Comparison of ENCODE assay signal across 30 mouse cellular contexts in the genomic region with DNA sequence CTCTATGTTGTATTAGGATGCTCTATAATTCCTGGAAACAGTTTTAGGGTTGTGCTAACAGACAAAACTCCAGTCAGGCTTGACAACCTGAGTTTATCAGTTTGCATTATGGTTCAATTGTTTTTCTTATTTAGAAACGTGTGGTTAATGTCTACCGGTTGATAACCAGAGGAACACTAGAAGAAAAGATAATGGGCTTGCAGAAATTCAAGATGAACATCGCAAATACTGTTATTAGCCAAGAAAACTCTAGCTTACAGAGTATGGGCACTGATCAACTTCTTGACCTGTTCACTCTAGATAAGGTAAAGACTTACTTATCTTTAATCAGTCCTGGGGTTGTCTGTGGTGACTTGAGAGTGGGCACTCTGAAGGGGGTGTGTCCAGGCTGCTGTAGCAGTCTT.
DNase-seq lines count a peak whose midpoint lies in the region; ATAC-seq and TF ChIP-seq lines count a peak whose summit lies in the region.
"Had no signal": no experiment of that assay in that cellular context is flagged by ENCODE, and none has a peak within 500 bp of the region (broad histone marks: within the 10 kb centered on the region; RNA-seq: fewer than 3 reads in every experiment).

No protein-coding gene starts in this region.

- H3K27ac ChIP-seq in stomach, embryonic 15.5 days: no peak overlapping the region
- no peak overlapping the region for H3K27ac ChIP-seq in stomach, postnatal 0 days (replicated peaks)
- H3K27ac ChIP-seq in liver, embryonic 16.5 days (ENCODE audit: low read length): peak overlapping the region; percentile 66
- H3K27ac ChIP-seq: embryonic facial prominence, embryonic 12.5 days; forebrain, embryonic 10.5 days; forebrain, embryonic 15.5 days; gastrocnemius, adult 2 months; heart, adult 2 months; layer of hippocampus, adult 2 months; limb, embryonic 13.5 days had no signal

- H3K9ac ChIP-seq in stomach, embryonic 15.5 days: no peak overlapping the region
- H3K9ac ChIP-seq in stomach, postnatal 0 days (ENCODE audit: low read length): no peak overlapping the region
- H3K9ac ChIP-seq in liver, embryonic 16.5 days (ENCODE audit: low read depth, low read length): no peak overlapping the region
- H3K9ac ChIP-seq: embryonic facial prominence, embryonic 12.5 days; forebrain, embryonic 15.5 days; limb, embryonic 13.5 days had no signal

- no peak for DNase-seq in stomach, postnatal 0 days (ENCODE audit: low spot score)
- no peak for DNase-seq in spleen, postnatal 10 days (ENCODE audit: low spot score in 2 of 2)
- no peak for DNase-seq in right cerebral cortex, postnatal 36 days (ENCODE audit: low spot score in 2 of 2)
- DNase-seq in testis, postnatal 10 days (ENCODE audit: low spot score): no peak
- no peak for DNase-seq in spleen, postnatal 4 days (ENCODE audit: low spot score in 2 of 2)
- DNase-seq: adrenal gland, adult 2 months; adrenal gland, postnatal 36 days; cerebellum, adult 11 months; cerebellum, adult 9-10 months; cerebellum, postnatal 36 days; embryo, embryonic 11 days; gastrocnemius, adult 2 months; heart, adult 2 months; heart, postnatal 14 days; kidney, adult 2 months; kidney, postnatal 36 days; lung, adult 2 months; lung, postnatal 10 days had no signal

- no peak overlapping the region for H3K4me2 ChIP-seq in stomach, embryonic 15.5 days
- no peak overlapping the region for H3K4me2 ChIP-seq in stomach, postnatal 0 days (replicated peaks; ENCODE audit: low read depth)
- no peak overlapping the region for H3K4me2 ChIP-seq in liver, embryonic 16.5 days (ENCODE audit: low read depth, low read length)
- H3K4me2 ChIP-seq: embryonic facial prominence, embryonic 12.5 days; forebrain, embryonic 15.5 days; limb, embryonic 13.5 days; midbrain, embryonic 11.5 days had no signal

- H3K4me3 ChIP-seq in stomach, embryonic 15.5 days (replicated peaks): no peak overlapping the region
- no peak overlapping the region for H3K4me3 ChIP-seq in stomach, postnatal 0 days (ENCODE audit: low read depth, low read length)
- no peak overlapping the region for H3K4me3 ChIP-seq in liver, embryonic 16.5 days (ENCODE audit: low read depth, low read length)
- H3K4me3 ChIP-seq: embryonic facial prominence, embryonic 12.5 days; forebrain, embryonic 10.5 days; forebrain, embryonic 15.5 days; gastrocnemius, adult 2 months; heart, adult 2 months; layer of hippocampus, adult 2 months; limb, embryonic 13.5 days had no signal

- no peak for TF ChIP-seq EP300 in stomach, postnatal 0 days (optimal IDR thresholded peaks at IDR 0.05)

- no peaks in the 10 kb centered on the region for H3K9me3 ChIP-seq in stomach, embryonic 15.5 days
- no peaks in the 10 kb centered on the region for H3K9me3 ChIP-seq in stomach, postnatal 0 days (ENCODE audit: control insufficient read depth, low read length)
- no peaks in the 10 kb centered on the region for H3K9me3 ChIP-seq in liver, embryonic 16.5 days (replicated peaks; ENCODE audit: control insufficient read depth, low read length)
- H3K9me3 ChIP-seq: embryonic facial prominence, embryonic 12.5 days; forebrain, embryonic 10.5 days; forebrain, embryonic 15.5 days had no signal

- no peak for TF ChIP-seq CTCF in stomach, postnatal 0 days (IDR thresholded peaks at IDR 0.05; ENCODE audit: low read depth)

- 81% methylated on average over 3 of the region's 3 CpGs for WGBS in stomach, embryonic 15.5 days
- WGBS in stomach, postnatal 0 days: 82% methylated on average over 3 of the region's 3 CpGs
- 25% methylated on average over 3 of the region's 3 CpGs for WGBS in liver, embryonic 16.5 days (ENCODE audit: insufficient replicate concordance)

- H3K27me3 ChIP-seq in stomach, embryonic 15.5 days (replicated peaks): no peaks in the 10 kb centered on the region
- H3K27me3 ChIP-seq in stomach, postnatal 0 days (ENCODE audit: control insufficient read depth, insufficient read depth, low read length): no peaks in the 10 kb centered on the region
- H3K27me3 ChIP-seq in liver, embryonic 16.5 days (ENCODE audit: control insufficient read depth, insufficient read depth, low read depth, low read length): no peaks in the 10 kb centered on the region
- H3K27me3 ChIP-seq: embryonic facial prominence, embryonic 12.5 days; forebrain, embryonic 15.5 days; limb, embryonic 13.5 days had no signal

- peaks cover 41% of the 10 kb centered on the region for H3K36me3 ChIP-seq in stomach, embryonic 15.5 days
- peaks cover 43% of the 10 kb centered on the region for H3K36me3 ChIP-seq in stomach, postnatal 0 days (ENCODE audit: control insufficient read depth, insufficient read depth, low read length)
- H3K36me3 ChIP-seq in liver, embryonic 16.5 days (ENCODE audit: control insufficient read depth, insufficient read depth): peaks cover 57% of the 10 kb centered on the region

- H3K4me1 ChIP-seq in stomach, embryonic 15.5 days: no peaks in the 10 kb centered on the region
- H3K4me1 ChIP-seq in stomach, postnatal 0 days (replicated peaks; ENCODE audit: control insufficient read depth, insufficient read depth): no peaks in the 10 kb centered on the region
- H3K4me1 ChIP-seq in liver, embryonic 16.5 days (ENCODE audit: control insufficient read depth, low read depth, low read length): peaks cover 12% of the 10 kb centered on the region
- H3K4me1 ChIP-seq: embryonic facial prominence, embryonic 12.5 days; forebrain, embryonic 10.5 days; forebrain, embryonic 15.5 days; limb, embryonic 13.5 days had no signal

- peak; percentile 50; the same call in 1 of the 2 replicates for ATAC-seq in stomach, embryonic 15.5 days (ENCODE audit: insufficient read depth, low FRiP score, low read depth)
- ATAC-seq in stomach, postnatal 0 days (ENCODE audit: low FRiP score, low TSS enrichment): no peak
- ATAC-seq in erythroblast, adult 5-6 weeks (replicated peaks; ENCODE audit: low FRiP score, poor library complexity, severe bottlenecking): 0 out of 2 replicates have a peak, but pooled peaks have one; percentile 14
- peak; percentile 91 for ATAC-seq in liver, embryonic 16.5 days (ENCODE audit: low read depth)
- ATAC-seq: activated CD4-positive, CD25-positive, alpha-beta regulatory T cell, adult 4 months; forebrain, embryonic 15.5 days; hindbrain, embryonic 16.5 days; midbrain, embryonic 16.5 days had no signal
